Mouse (Mus musculus) layer of hippocampus, adult 2 months (tissue): Measurements from ENCODE around the gene Olfr134. TPM values are rescaled to one million over a fixed set of nuclear protein-coding genes. Genes with fewer than 3 reads are reported as not detected.
"Not testable (repeated sequence)": the region's sequence is repeated elsewhere in the genome, so short reads cannot be mapped to it uniquely, and the experiment has no call there.

ENCODE experiments used
- DNase-seq, 2 experiments: peaks; one replicate each; pipeline ENCODE4 v3.0.0; 2022; ENCODE audit warnings: low spot score in 2 of 2
- H3K27ac ChIP-seq: fragments of 200-600 bp; 2 replicates; pipeline ENCODE4 v1.8.1; 2022
- H3K4me3 ChIP-seq: fragments of 200-600 bp; 2 replicates; pipeline ENCODE4 v1.8.1; 2022; ENCODE audit warnings: mild to moderate bottlenecking
- CTCF ChIP-seq: fragments of 200-600 bp; conservative IDR thresholded peaks from 2 replicates; pipeline ENCODE4 v1.8.1; 2022; ENCODE audit warnings: antibody characterized with exemption, mild to moderate bottlenecking, moderate library complexity
- long read RNA-seq, 2 experiments: library from polyadenylated mRNA; stranded (forward); transcript quantifications; one replicate each; pipeline ENCODE4 v2.0.0; 2021; ENCODE audit warnings: borderline mapping rate in 2 of 2
- total RNA-seq, 2 experiments: library from RNA; stranded (reverse); gene quantifications; 2 replicates each; pipeline ENCODE4 v1.2.3; 2021

Gene Olfr134
- not detected for total RNA-seq
- long read RNA-seq, experiment 1, result 0 reads
- long read RNA-seq, experiment 2, result 0 reads

DNA sequence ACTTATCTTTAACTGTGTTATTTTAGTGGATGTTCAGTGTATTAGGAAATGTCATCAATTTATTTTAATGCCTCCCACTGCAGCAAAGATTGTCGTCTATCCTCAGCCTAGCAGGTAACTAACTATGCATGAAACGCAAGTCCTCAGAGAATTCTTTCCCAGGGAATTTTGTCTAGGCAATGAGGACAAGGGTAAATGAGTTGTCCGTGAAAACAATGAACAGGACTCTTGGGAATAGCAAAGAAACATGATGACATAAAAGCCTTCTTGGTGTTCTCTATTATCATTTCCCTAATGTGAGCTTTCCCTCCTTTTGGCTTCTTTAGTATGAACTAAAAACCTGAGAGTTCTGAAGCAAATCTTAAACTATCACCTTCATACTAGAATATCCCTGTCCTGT, at the start of gene Olfr134:
Olfr134 (plus strand) TSS at position 301 of the 400 bp plus-strand sequence.
- no peak within 1 kb of the TSS for H3K4me3 ChIP-seq
- H3K27ac ChIP-seq, result no peak within 1 kb of the TSS
- DNase-seq, result no peak
- no peak for TF ChIP-seq CTCF

DNA sequence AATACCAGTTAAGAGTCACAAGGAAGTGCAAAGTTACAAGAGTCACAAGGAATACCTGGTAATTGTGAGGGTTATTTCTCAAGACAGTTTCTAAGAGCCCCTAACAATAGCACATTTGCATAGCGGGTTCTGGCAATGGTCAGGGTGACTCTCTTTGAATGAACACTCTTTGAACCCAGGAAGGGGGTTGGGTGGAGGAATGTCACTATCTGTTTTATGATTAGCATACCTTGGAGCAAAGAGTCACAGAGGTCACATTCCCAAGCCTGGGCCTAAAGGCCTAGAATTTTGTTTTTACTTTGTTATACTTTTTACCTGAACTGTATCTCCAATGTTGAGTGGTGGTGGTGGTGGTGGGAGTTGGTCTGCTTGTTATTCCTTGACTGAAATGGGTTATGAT, 47.0 kb upstream of the Olfr134 start:
- not testable (repeated sequence) for H3K27ac ChIP-seq, H3K4me3 ChIP-seq, DNase-seq

- H3K4me3 ChIP-seq, H3K27ac ChIP-seq, DNase-seq: not testable (repeated sequence)
Measured at GRCm38 (mm10) chr17:38125371-38125770, 45.8 kb upstream of the Olfr134 start.

DNA sequence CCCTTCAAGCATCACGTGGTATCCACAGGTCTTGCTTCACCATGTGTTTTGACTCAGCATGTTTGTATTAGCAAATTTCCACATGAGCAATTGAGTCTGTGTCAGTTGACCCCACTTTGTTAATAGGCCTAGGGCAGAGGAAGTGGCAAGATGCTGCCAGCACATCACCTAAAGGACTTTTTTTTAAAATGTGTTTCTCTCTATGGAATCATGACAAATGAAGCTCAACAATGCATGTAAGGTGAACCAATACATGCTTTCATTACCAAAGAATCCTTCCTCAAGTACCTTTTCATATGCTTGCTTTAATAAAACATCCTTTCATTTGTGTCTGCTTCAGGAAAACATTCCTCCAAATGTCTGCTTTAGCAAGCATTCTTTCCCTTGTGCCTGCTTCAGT, 36.8 kb upstream of the Olfr134 start, which contains the start of gene Olfr132:
Olfr132 (minus strand) TSS at position 101 of the 400 bp plus-strand sequence.
- no peak for DNase-seq
- no peak within 1 kb of the TSS for H3K4me3 ChIP-seq
- no peak within 1 kb of the TSS for H3K27ac ChIP-seq
- no peak for TF ChIP-seq CTCF

GRCm38 (mm10) chr17:38144981-38145380, 26.2 kb upstream of the Olfr134 start, which contains the start of gene Olfr133:
Gene Olfr133, plus strand, starts transcription at chr17:38145281.
- no peak within 1 kb of the TSS for H3K4me3 ChIP-seq
- no peak for TF ChIP-seq CTCF
- no peak for DNase-seq
- H3K27ac ChIP-seq, result no peak within 1 kb of the TSS

- Histone ChIP-seq H3K4me3 (no peak within 1 kb of the TSS), H3K27ac (no peak within 1 kb of the TSS)
- TF ChIP-seq CTCF, result no peak
- no peak for DNase-seq
Measured at GRCm38 (mm10) chr17:38204035-38204434, 32.8 kb downstream of the Olfr134 start, which contains the start of gene Olfr135. Gene Olfr135, plus strand, starts transcription at chr17:38204335.

Other genes with a start within 250 kb of the Olfr134 start
- gene Olfr761, start 218.3 kb upstream of the Olfr134 start, total RNA-seq, result not detected
- not detected for gene Olfr129, start 111.3 kb upstream of the Olfr134 start, total RNA-seq
- not detected for gene Olfr130, start 107.5 kb upstream of the Olfr134 start, total RNA-seq
- gene Olfr131, start 82.7 kb upstream of the Olfr134 start, total RNA-seq, result not detected
- not detected for gene Olfr132, start 36.9 kb upstream of the Olfr134 start, total RNA-seq
- gene Olfr133, start 26.1 kb upstream of the Olfr134 start, total RNA-seq, result not detected
- not detected for gene Olfr135, start 32.9 kb downstream of the Olfr134 start, total RNA-seq
- gene Olfr138, start 89.6 kb downstream of the Olfr134 start, total RNA-seq, result not detected
- gene Olfr137, start 136.2 kb downstream of the Olfr134 start, total RNA-seq, result not detected
- gene Olfr136, start 158.4 kb downstream of the Olfr134 start, total RNA-seq, result not detected
- gene Esp36, start 248.8 kb downstream of the Olfr134 start, total RNA-seq, result not detected